Mouse (Mus musculus): Measurements from ENCODE around the gene Pigw. TPM values are rescaled to one million over a fixed set of nuclear protein-coding genes. Genes with fewer than 3 reads are reported as not detected.

The Pigw gene
- polyA plus RNA-seq, 1 experiment: 4.5 TPM

DNA sequence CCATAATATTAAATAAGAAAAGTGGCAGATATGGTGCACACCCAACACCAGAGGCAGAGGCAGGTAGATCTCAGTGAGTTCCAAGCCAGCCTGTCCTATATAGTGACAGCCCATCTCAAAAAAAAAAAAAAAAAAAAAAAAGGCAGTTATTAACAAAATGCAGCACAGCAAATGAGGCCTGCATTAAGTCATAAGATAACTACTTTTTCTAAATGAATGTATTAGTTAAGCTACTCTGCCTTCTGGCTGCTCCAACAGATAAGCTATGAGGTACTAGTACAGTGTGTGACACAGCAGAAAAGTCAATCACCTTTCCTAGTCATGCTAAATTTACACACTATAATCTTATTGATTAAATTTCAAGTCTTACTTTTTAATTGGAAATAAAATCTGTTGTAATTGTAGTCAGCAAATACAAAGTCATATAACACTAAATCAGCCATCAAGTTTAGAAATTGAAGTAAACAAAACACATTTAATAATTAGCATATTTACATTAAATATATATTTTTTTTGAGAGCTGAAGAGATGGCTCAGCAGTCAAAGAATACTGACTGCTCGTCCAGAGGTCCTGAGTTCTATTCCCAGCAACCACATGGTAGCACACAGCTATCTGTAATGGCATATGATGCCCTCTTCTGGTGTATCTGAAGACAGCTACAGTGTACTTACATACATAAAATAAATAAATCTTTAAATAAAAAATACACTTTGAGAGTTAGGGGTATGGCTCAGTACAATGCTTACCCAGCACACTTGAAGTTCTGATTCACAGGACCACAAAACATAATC, 6.8 kb downstream of the Pigw start:
- Histone ChIP-seq H3K4me3 (no peak overlapping the region), H3K79me2 (ENCODE audit: control insufficient read depth, insufficient read depth) (peaks cover 25% of the 10 kb centered on the region), H3K36me3 (ENCODE audit: control insufficient read depth, insufficient read depth) (no peaks in the 10 kb centered on the region), H3ac (ENCODE audit: control insufficient read depth, insufficient read length) (no peak overlapping the region), H3K4me2 (ENCODE audit: low read depth) (no peak overlapping the region), H3K27me3 (ENCODE audit: control insufficient read depth, insufficient read depth, insufficient read length) (no peaks in the 10 kb centered on the region)
- TF ChIP-seq TCF3 (IDR thresholded peaks at IDR 0.05; ENCODE audit: insufficient read length, low read depth): no peak
- TF ChIP-seq E2F4 (IDR thresholded peaks at IDR 0.05; ENCODE audit: insufficient read depth): no peak
- no peak for TF ChIP-seq POLR2A (IDR thresholded peaks at IDR 0.05; ENCODE audit: insufficient read length, low read depth)
- TF ChIP-seq MYOG (IDR thresholded peaks at IDR 0.05; ENCODE audit: control insufficient read depth in 1 of 3, insufficient read depth in 1 of 3, insufficient read length in 2 of 3, low read depth in 2 of 3): no peak
- TF ChIP-seq MAX (IDR thresholded peaks at IDR 0.05; ENCODE audit: low read depth): no peak
- no peak for TF ChIP-seq POLR2AphosphoS2 (IDR thresholded peaks at IDR 0.05; ENCODE audit: insufficient read length, low read depth)
- no peak for TF ChIP-seq USF1 (IDR thresholded peaks at IDR 0.05; ENCODE audit: low read depth)
- TF ChIP-seq CEBPB (IDR thresholded peaks at IDR 0.05; ENCODE audit: insufficient read depth, poor library complexity, severe bottlenecking): no peak
- no peak for TF ChIP-seq MYOD1 (IDR thresholded peaks at IDR 0.05; ENCODE audit: control insufficient read depth in 1 of 3, insufficient read length in 2 of 3, low read depth in 2 of 3)
- no peak for TF ChIP-seq SRF (IDR thresholded peaks at IDR 0.05; ENCODE audit: control insufficient read depth, insufficient read length, low read depth)

DNA sequence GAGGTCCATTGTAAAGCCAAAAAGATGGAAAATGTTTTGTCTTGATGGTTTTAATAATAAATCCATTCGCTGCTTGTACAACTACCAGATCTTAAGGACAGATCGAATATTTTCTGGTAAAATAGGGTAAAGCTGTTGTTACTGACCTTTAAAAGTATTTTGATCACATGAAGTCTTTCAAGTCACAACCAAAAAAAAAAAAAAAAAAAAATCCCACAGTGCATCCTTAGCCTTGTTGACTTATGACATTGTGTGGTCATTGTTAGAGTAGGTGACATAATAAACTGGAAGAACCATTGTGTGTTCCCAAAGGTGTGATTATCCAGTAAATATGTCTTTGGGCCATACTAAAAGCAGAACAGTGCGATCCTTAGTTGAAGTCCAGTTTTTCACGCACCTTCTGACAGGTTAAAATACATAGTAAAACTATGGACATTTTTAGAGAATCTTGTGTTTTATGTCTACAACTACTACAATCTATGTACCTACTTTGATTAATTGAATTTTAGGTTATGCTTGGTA, 8.5 kb downstream of the Pigw start:
- Histone ChIP-seq H3ac (ENCODE audit: control insufficient read depth, insufficient read length) (peak overlapping the region; percentile 89), H3K4me3 (peak overlapping the region; percentile 71), H3K79me2 (ENCODE audit: control insufficient read depth, insufficient read depth) (peaks cover 40% of the 10 kb centered on the region), H3K27me3 (ENCODE audit: control insufficient read depth, insufficient read depth, insufficient read length) (no peaks in the 10 kb centered on the region), H3K36me3 (ENCODE audit: control insufficient read depth, insufficient read depth) (no peaks in the 10 kb centered on the region), H3K4me2 (ENCODE audit: low read depth) (peak overlapping the region; percentile 78)
- TF ChIP-seq POLR2A (IDR thresholded peaks at IDR 0.05; ENCODE audit: insufficient read length, low read depth) (no peak), TCF12 (IDR thresholded peaks at IDR 0.05; ENCODE audit: insufficient read depth, poor library complexity, severe bottlenecking) (no peak), USF1 (IDR thresholded peaks at IDR 0.05; ENCODE audit: low read depth) (no peak), MYOG (IDR thresholded peaks at IDR 0.05; ENCODE audit: control insufficient read depth in 1 of 3, insufficient read depth in 1 of 3, insufficient read length in 2 of 3, low read depth in 2 of 3) (no peak)

DNA sequence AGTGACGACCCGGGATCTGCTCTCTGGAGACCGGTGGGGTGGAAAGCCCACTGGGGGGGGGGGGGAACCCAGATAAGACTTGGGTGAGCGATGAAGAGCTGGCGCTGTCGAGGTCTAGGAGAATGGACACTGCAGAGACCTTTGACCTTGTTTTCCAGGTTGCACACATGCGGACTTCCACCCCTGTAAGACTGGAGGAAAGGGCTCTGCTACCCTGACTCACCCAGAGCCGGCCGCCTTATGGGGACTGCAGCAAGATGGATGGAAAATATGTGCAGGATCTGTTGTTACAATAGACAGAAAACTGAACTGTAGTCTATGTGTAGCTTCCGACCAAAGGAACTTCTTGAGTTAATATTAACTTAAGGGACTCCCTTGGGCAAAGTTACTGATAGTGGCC, 9.0 kb downstream of the Pigw start:
- peak overlapping the region; percentile 78 for H3K4me2 ChIP-seq (ENCODE audit: low read depth)
- TF ChIP-seq REST (IDR thresholded peaks at IDR 0.05; ENCODE audit: insufficient read depth, insufficient read length): no peak
- TF ChIP-seq POLR2AphosphoS2 (IDR thresholded peaks at IDR 0.05; ENCODE audit: insufficient read length, low read depth): no peak
- TF ChIP-seq MYOG (IDR thresholded peaks at IDR 0.05; ENCODE audit: control insufficient read depth in 1 of 3, insufficient read depth in 1 of 3, insufficient read length in 2 of 3, low read depth in 2 of 3): no peak
- no peak for TF ChIP-seq SRF (IDR thresholded peaks at IDR 0.05; ENCODE audit: control insufficient read depth, insufficient read length, low read depth)
- TF ChIP-seq USF1 (IDR thresholded peaks at IDR 0.05; ENCODE audit: low read depth): no peak
- TF ChIP-seq MAX (IDR thresholded peaks at IDR 0.05; ENCODE audit: low read depth): no peak
- TF ChIP-seq TCF12 (IDR thresholded peaks at IDR 0.05; ENCODE audit: insufficient read depth, poor library complexity, severe bottlenecking): no peak
- TF ChIP-seq POLR2A (IDR thresholded peaks at IDR 0.05; ENCODE audit: insufficient read length, low read depth): no peak
- TF ChIP-seq TCF3 (IDR thresholded peaks at IDR 0.05; ENCODE audit: insufficient read length, low read depth): no peak
- no peak for TF ChIP-seq CEBPB (IDR thresholded peaks at IDR 0.05; ENCODE audit: insufficient read depth, poor library complexity, severe bottlenecking)
- H3K36me3 ChIP-seq (ENCODE audit: control insufficient read depth, insufficient read depth): no peaks in the 10 kb centered on the region

DNA sequence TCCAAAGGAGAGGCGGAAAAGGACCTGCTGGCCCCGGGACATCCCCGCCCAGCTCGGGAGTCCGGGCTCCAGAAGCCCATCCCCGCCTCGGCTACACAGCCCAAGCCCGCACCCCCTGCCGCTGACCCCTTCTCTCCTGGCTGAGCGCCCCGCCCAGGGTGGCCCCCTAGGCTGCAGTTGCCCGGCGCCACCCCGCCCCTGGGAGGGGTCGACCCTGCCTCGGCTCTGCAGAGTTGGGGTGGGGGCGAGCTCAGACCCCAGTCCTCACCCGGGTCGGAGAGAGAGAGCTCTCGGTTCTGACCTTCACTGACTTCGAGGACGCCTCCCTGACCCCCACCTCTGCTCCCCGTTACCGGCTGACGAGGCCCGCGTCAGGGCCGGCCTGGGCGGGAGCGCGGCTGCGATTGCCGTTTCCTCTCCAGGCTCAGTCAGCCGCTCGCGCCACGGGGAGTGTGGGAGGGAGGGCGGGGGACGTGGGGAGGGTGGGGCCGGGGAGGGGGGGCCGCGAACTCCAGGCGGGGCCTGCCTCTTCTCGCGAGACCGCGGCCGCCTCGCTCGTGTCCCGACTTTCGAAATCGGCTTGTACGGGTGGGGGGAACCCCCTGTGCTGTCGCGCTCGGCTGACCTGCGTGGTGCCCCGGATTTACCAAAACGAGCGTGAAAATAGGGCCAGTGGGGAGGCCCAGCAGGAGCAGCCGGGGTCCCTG, 9.6 kb downstream of the Pigw start, which contains the start of gene Ggnbp2:
Ggnbp2 (minus strand) TSS at position 481 of the 707 bp plus-strand sequence.
- peak within 1 kb of the TSS; percentile 78 for H3K4me2 ChIP-seq (ENCODE audit: low read depth)
- peak within 1 kb of the TSS; percentile 71 for H3K4me3 ChIP-seq
- H3ac ChIP-seq (ENCODE audit: control insufficient read depth, insufficient read length): peak within 1 kb of the TSS; percentile 89
- no peaks in the 10 kb centered on the region for H3K27me3 ChIP-seq (ENCODE audit: control insufficient read depth, insufficient read depth, insufficient read length)
- H3K36me3 ChIP-seq (ENCODE audit: control insufficient read depth, insufficient read depth): no peaks in the 10 kb centered on the region
- TF ChIP-seq TCF3 (IDR thresholded peaks at IDR 0.05; ENCODE audit: insufficient read length, low read depth): no peak
- peak; percentile 89 for TF ChIP-seq POLR2AphosphoS2 (IDR thresholded peaks at IDR 0.05; ENCODE audit: insufficient read length, low read depth)
- TF ChIP-seq CEBPB (IDR thresholded peaks at IDR 0.05; ENCODE audit: insufficient read depth, poor library complexity, severe bottlenecking): peak; percentile 45; the same call in 1 of the 2 replicates
- TF ChIP-seq USF1 (IDR thresholded peaks at IDR 0.05; ENCODE audit: low read depth): no peak
- TF ChIP-seq E2F4 (IDR thresholded peaks at IDR 0.05; ENCODE audit: insufficient read depth): peak; percentile 34
- TF ChIP-seq SRF (IDR thresholded peaks at IDR 0.05; ENCODE audit: control insufficient read depth, insufficient read length, low read depth): no peak
- TF ChIP-seq REST (IDR thresholded peaks at IDR 0.05; ENCODE audit: insufficient read depth, insufficient read length): no peak
- TF ChIP-seq MAX (IDR thresholded peaks at IDR 0.05; ENCODE audit: low read depth): no peak
- no peak for TF ChIP-seq TCF12 (IDR thresholded peaks at IDR 0.05; ENCODE audit: insufficient read depth, poor library complexity, severe bottlenecking)
- peak in 1 of 3 experiments; percentile 23 for TF ChIP-seq MYOG (IDR thresholded peaks at IDR 0.05; ENCODE audit: control insufficient read depth in 1 of 3, insufficient read depth in 1 of 3, insufficient read length in 2 of 3, low read depth in 2 of 3)
- peak in 1 of 3 experiments; percentile 42 for TF ChIP-seq MYOD1 (IDR thresholded peaks at IDR 0.05; ENCODE audit: control insufficient read depth in 1 of 3, insufficient read length in 2 of 3, low read depth in 2 of 3)
- peak; percentile 81 for TF ChIP-seq POLR2A (IDR thresholded peaks at IDR 0.05; ENCODE audit: insufficient read length, low read depth)
- peaks cover 51% of the 10 kb centered on the region for H3K79me2 ChIP-seq (ENCODE audit: control insufficient read depth, insufficient read depth)

More for the DNA sequence above, 9.0 kb downstream of the Pigw start:
- peak overlapping the region; percentile 89 for H3ac ChIP-seq (ENCODE audit: control insufficient read depth, insufficient read length)
- peaks cover 46% of the 10 kb centered on the region for H3K79me2 ChIP-seq (ENCODE audit: control insufficient read depth, insufficient read depth)
- H3K4me3 ChIP-seq: peak overlapping the region; percentile 71
- no peaks in the 10 kb centered on the region for H3K27me3 ChIP-seq (ENCODE audit: control insufficient read depth, insufficient read depth, insufficient read length)
